Mouse (Mus musculus) stomach, embryonic 15.5 days (tissue): ENCODE measurements around the gene Enox1. TPM values are rescaled to one million over a fixed set of nuclear protein-coding genes. Genes with fewer than 3 reads are reported as not detected.

ENCODE experiments used
- ATAC-seq: fragments of 200-750 bp; cut with Nextera tagmentation; 2 replicates; pipeline ENCODE4 v1.8.0; 2017; ENCODE audit warnings: low read depth, moderate number of reproducible peaks, moderate TSS enrichment; ENCODE audit not compliant: insufficient read depth, low FRiP score
- H3K27ac ChIP-seq: fragments of 300-500 bp; sonication (generic); 2 replicates; pipeline ENCODE4 v1.5.1; 2015; ENCODE audit warnings: mild to moderate bottlenecking, inconsistent platforms
- H3K27me3 ChIP-seq: fragments of 300-500 bp; sonication (generic); replicated peaks from 2 replicates; pipeline ENCODE4 v1.6.1; 2015; ENCODE audit warnings: inconsistent platforms
- H3K36me3 ChIP-seq: fragments of 300-500 bp; sonication (generic); 2 replicates; pipeline ENCODE4 v1.6.1; 2015; ENCODE audit warnings: inconsistent platforms
- H3K4me1 ChIP-seq: fragments of 300-500 bp; sonication (generic); 2 replicates; pipeline ENCODE4 v1.6.1; 2015; ENCODE audit warnings: inconsistent platforms
- H3K4me2 ChIP-seq: fragments of 300-500 bp; sonication (generic); 2 replicates; pipeline ENCODE4 v1.6.1; 2015; ENCODE audit warnings: mild to moderate bottlenecking, inconsistent platforms
- H3K4me3 ChIP-seq: fragments of 300-500 bp; sonication (generic); replicated peaks from 2 replicates; pipeline ENCODE4 v1.5.1; 2015; ENCODE audit warnings: inconsistent platforms
- H3K9ac ChIP-seq: fragments of 300-500 bp; sonication (generic); 2 replicates; pipeline ENCODE4 v1.6.1; 2015; ENCODE audit warnings: inconsistent platforms
- H3K9me3 ChIP-seq: fragments of 300-500 bp; sonication (generic); 2 replicates; pipeline ENCODE4 v1.6.1; 2016; ENCODE audit warnings: inconsistent platforms
- WGBS: fragments of 180-500 bp; shearing (Covaris S2); methylation state at CpG from one replicate; pipeline ENCODE4 v1.1.7; 2015; 5-methylcytosine and 5-hydroxymethylcytosine counted together
- polyA plus RNA-seq: library from polyadenylated mRNA; unstranded; fragments of >200 nt; fragmentation: Nextera tagmentation; extraction: Ambion mirVana; gene quantifications from 2 replicates; pipeline ENCODE4 v1.2.1, GENCODE M21; 2015

Enox1 gene
- polyA plus RNA-seq, 1 experiment from 2014 or later: 6.2 TPM

DNA sequence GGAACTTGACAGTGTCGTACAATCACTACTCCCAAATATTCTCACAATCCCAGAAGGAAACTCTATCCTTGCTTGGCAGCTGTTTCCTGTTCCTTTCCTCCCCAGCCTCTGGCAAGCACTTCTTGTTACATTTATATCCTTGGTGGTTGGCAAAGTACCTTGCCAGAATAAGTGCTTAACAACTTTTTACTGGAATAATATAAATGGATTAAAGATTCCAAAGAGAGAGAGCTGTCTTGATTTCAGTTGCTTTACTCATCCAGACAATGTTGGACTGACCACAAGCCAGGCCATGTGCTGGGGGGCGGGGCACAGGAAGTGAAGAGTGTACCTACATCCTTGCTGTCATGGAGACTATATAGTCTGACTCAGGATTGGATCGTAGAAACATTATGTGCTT lies 189.7 kb downstream of the Enox1 start:
- WGBS: 87% methylated on average over 3 of the region's 3 CpGs
- Histone ChIP-seq H3K4me2 (no peak overlapping the region), H3K9ac (no peak overlapping the region), H3K9me3 (no peaks in the 10 kb centered on the region), H3K27ac (no peak overlapping the region), H3K4me3 (no peak overlapping the region), H3K36me3 (no peaks in the 10 kb centered on the region), H3K4me1 (no peaks in the 10 kb centered on the region), H3K27me3 (no peaks in the 10 kb centered on the region)
- no peak for ATAC-seq

DNA sequence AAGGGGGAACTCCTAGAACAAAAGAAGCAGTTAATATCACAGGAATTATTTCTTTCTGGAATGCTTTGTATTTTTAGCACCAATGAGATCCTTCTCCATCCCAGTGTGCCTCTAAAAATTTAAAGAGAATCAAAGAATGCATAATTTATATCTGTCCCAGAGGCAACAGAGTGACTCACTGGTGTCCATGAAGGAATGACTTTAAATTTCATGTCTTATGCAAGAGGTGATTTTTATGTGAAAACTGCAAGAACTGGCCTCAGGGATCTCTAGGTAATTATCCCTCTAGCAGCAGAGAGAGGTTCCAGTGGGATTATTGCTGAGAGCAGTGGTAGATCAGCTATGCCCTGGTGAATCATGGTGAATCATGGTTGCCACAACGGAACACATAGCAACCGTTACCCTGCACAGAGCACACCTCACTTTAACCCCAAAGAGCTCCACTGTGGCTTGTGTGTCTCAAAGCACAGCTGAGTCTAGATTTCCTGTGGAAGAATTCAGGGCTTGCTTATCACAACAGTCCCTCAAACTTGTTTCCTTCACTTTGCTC lies 195.3 kb downstream of the Enox1 start:
- Histone ChIP-seq H3K4me3 (no peak overlapping the region), H3K9me3 (no peaks in the 10 kb centered on the region), H3K4me2 (no peak overlapping the region), H3K4me1 (no peaks in the 10 kb centered on the region), H3K27me3 (no peaks in the 10 kb centered on the region), H3K9ac (no peak overlapping the region), H3K36me3 (no peaks in the 10 kb centered on the region), H3K27ac (no peak overlapping the region)
- WGBS: 80% methylated on average over 2 of the region's 2 CpGs
- ATAC-seq: no peak

DNA sequence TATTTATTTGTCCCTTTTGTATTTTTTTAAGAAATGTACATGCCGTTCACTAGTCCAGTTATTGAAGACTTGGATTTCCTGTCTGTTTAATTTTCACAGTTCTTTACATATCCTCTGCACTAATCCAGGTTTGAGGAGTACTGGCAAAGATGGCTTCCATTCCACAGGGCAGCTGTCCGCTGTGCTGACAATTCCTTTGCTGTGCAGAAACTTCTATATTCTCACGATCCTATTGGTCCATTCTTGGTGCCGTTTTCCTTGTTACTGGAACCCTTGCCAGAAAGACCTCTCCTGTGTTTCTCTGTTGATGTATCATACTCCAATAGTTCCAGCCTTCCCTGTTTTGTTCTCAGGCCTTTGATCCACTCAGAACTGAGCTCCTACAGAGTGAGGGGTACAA lies 206.1 kb downstream of the Enox1 start:
- Histone ChIP-seq H3K9me3 (no peaks in the 10 kb centered on the region), H3K4me2 (no peak overlapping the region), H3K4me3 (no peak overlapping the region), H3K27me3 (no peaks in the 10 kb centered on the region), H3K4me1 (no peaks in the 10 kb centered on the region), H3K36me3 (no peaks in the 10 kb centered on the region), H3K27ac (no peak overlapping the region), H3K9ac (no peak overlapping the region)
- ATAC-seq: no peak
- 76% methylated on average over 4 of the region's 4 CpGs for WGBS

DNA sequence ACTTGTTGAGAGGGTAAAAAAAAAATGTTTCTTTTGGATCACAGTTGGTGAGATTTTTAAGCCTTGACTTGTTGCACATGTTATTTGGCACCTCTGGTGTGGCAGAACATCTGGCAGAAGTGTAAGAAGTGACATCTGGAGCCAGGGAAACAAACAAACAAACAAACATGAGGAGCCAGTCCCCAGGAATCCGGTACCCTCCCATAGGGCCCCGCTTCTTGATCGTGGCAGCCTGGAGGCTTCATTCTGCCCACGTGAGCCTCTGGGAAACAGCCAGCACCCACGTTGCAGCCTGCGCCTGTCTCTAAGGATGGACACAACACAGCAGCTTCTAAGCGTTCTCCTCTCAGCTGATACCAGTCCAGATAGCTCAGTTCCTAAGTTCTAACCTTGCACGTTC lies 211.8 kb downstream of the Enox1 start:
- no peak for ATAC-seq
- Histone ChIP-seq H3K4me3 (no peak overlapping the region), H3K36me3 (no peaks in the 10 kb centered on the region), H3K4me1 (peaks cover 2% of the 10 kb centered on the region; the same call in 1 of the 2 replicates), H3K27me3 (no peaks in the 10 kb centered on the region), H3K4me2 (no peak overlapping the region), H3K9me3 (no peaks in the 10 kb centered on the region), H3K9ac (no peak overlapping the region), H3K27ac (no peak overlapping the region)
- WGBS: 52% methylated on average over 8 of the region's 8 CpGs

DNA sequence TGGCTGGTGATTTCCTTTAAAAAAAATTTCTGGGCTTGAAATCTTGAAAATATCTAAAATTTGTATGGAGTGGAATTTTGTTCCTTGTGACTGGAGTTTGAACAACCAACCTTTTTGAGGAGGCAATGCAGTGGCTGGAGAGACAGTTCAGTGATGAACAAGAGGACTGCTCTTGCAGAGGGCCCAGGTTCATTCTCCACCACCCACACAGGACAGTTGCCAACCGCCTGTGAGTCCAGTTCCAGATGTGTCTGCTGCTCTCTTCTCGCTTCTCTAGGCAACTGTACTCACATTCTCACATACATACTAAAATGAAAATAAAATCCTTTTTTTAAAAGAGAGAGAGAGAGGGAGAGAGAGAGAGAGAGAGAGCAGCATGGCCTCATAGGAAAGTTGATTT lies 212.5 kb downstream of the Enox1 start:
- H3K9me3 ChIP-seq: no peaks in the 10 kb centered on the region
- no peak overlapping the region for H3K9ac ChIP-seq
- H3K4me2 ChIP-seq: no peak overlapping the region
- 70% methylated on average over 2 of the region's 2 CpGs for WGBS
- H3K27ac ChIP-seq: no peak overlapping the region
- ATAC-seq: no peak
- H3K4me1 ChIP-seq: peaks cover 2% of the 10 kb centered on the region; the same call in 1 of the 2 replicates
- H3K4me3 ChIP-seq: no peak overlapping the region
- H3K27me3 ChIP-seq: no peaks in the 10 kb centered on the region
- H3K36me3 ChIP-seq: no peaks in the 10 kb centered on the region

DNA sequence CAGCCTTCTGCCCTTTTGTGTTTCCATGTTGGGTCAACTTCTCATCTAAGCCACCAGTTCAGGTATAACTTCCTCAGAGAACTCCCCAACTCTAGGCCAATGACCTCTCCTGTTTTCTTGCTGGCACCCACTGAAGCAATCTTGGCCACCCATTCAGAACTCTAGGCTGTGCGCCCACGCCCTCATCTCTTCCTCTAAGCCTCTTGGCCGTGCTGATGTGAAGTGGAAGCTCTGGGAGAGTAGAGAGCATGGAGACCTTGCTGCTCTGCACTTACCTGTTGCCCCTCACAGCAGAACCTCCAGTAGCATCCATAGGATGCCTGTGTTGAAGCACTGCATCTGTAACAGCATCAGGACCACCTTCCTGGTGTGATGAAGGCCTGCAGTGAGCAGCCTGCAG lies 214.0 kb downstream of the Enox1 start:
- 83% methylated on average over 3 of the region's 3 CpGs for WGBS
- Histone ChIP-seq H3K4me2 (no peak overlapping the region), H3K4me1 (peaks cover 2% of the 10 kb centered on the region; the same call in 1 of the 2 replicates), H3K9me3 (no peaks in the 10 kb centered on the region), H3K4me3 (no peak overlapping the region), H3K9ac (no peak overlapping the region), H3K27ac (no peak overlapping the region), H3K27me3 (no peaks in the 10 kb centered on the region), H3K36me3 (no peaks in the 10 kb centered on the region)
- no peak for ATAC-seq

DNA sequence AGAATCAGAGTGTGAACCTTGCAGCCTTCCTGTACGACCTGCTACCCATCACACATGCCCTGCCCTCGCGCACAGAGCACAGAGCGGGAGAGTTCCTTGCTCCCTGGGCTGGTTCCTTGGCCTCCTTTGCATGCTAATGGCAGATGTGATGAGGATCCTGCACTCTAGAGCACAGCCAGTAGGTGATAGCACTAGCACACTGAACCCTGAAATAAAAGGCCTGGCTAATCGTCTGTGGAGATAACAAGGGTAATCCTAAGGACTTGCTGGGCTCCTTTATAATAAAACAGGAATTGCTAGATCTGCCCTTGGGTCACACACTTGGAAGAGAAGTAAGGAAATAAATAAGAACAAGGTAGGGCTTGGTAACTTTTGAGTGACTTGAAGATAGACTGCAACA lies 215.4 kb downstream of the Enox1 start:
- Histone ChIP-seq H3K27ac (no peak overlapping the region), H3K4me3 (no peak overlapping the region), H3K4me2 (no peak overlapping the region), H3K9ac (no peak overlapping the region), H3K4me1 (peaks cover 2% of the 10 kb centered on the region; the same call in 1 of the 2 replicates), H3K9me3 (no peaks in the 10 kb centered on the region), H3K27me3 (no peaks in the 10 kb centered on the region), H3K36me3 (no peaks in the 10 kb centered on the region)
- WGBS: 75% methylated on average over 5 of the region's 5 CpGs
- ATAC-seq: no peak

DNA sequence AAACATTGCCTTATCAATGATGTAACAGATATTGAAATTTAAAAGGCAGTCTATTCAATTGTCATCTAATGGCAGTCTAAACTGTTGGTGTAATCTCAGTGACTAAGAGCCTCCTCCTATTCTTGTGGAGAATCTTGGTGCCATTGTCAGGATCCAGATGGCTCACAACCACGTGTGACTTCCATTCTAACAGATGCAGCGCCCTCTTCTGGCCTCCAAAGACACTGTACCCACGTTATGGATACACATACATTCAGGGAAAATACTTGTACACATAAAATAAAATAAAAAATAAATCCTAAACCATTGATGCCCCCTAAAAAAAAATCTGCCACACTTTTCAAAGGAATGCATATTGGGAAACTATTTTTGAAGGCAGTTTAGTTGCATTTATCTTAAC lies 216.6 kb downstream of the Enox1 start:
- Histone ChIP-seq H3K4me3 (no peak overlapping the region), H3K27ac (no peak overlapping the region), H3K9ac (no peak overlapping the region), H3K4me2 (no peak overlapping the region), H3K4me1 (peaks cover 2% of the 10 kb centered on the region; the same call in 1 of the 2 replicates), H3K27me3 (no peaks in the 10 kb centered on the region), H3K36me3 (no peaks in the 10 kb centered on the region), H3K9me3 (no peaks in the 10 kb centered on the region)
- no peak for ATAC-seq
- 68% methylated on average over 3 of the region's 3 CpGs for WGBS

DNA sequence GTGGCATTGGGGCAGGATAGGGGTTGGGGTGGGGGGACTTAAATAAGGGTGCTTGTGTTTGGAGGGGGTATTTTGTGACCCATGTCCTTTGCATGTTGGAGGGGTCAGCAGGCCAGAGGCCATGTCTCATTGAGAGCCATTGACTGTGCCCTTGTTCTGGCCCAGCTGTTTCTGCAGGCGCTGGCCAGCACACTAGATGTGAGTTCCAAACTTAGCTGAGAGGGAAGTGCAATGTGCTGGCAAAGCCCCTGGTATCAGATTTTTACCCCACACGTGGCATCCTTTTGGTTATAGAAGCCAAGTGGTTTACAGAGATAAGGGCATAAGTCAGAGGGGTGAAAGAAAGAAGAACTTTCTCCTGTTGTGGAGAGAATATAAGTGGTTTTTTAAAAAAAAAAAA lies 218.5 kb downstream of the Enox1 start:
- no peaks in the 10 kb centered on the region for H3K4me1 ChIP-seq
- H3K4me3 ChIP-seq: no peak overlapping the region
- no peaks in the 10 kb centered on the region for H3K36me3 ChIP-seq
- H3K27me3 ChIP-seq: no peaks in the 10 kb centered on the region
- no peaks in the 10 kb centered on the region for H3K9me3 ChIP-seq
- 57% methylated on average over 2 of the region's 2 CpGs for WGBS
- no peak for ATAC-seq
- H3K9ac ChIP-seq: no peak overlapping the region
- H3K4me2 ChIP-seq: no peak overlapping the region
- H3K27ac ChIP-seq: no peak overlapping the region

DNA sequence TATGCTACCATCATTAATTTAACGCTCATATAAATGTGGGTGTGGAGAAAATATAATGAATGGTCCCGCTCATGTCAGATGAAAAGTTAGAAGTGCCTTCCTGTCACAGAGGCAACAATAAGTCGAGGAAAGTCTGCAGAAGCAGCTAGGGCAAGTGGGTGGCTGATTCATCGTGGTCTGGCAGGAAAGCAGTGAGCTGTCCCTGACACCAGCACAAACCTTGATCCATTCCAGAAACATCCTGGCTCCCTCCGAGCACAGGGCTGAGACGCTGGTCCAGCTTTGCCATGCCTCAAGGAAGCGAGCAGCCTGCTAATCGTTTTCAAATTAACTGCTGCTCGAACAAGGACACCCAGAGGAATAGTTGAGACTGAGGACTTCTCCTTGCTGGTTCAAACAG lies 219.1 kb downstream of the Enox1 start:
- H3K9ac ChIP-seq: no peak overlapping the region
- no peaks in the 10 kb centered on the region for H3K36me3 ChIP-seq
- no peaks in the 10 kb centered on the region for H3K27me3 ChIP-seq
- H3K4me1 ChIP-seq: no peaks in the 10 kb centered on the region
- H3K4me2 ChIP-seq: no peak overlapping the region
- H3K4me3 ChIP-seq: no peak overlapping the region
- WGBS: 38% methylated on average over 9 of the region's 9 CpGs
- ATAC-seq: no peak
- H3K27ac ChIP-seq: no peak overlapping the region
- H3K9me3 ChIP-seq: no peaks in the 10 kb centered on the region

DNA sequence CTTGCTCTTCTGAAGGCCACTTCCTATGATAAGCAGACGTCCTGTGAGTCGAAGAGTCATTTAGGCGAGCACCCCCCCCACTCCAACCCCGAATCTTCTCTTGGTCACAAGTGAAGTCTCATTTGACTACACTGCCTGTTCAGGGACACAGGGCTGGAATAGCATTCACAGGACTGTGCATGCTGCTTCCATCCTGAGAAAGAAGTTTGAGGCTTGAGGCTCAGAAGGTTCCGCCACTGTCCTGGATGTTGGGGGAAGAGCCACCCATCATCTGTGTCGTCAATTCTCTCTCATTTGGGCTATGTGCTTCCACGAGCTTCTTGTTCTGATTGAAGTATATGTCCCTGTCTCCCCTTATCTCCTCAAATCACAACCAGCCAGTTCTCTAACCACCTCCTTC lies 220.2 kb downstream of the Enox1 start:
- no peaks in the 10 kb centered on the region for H3K36me3 ChIP-seq
- no peaks in the 10 kb centered on the region for H3K27me3 ChIP-seq
- no peak for ATAC-seq
- H3K4me1 ChIP-seq: no peaks in the 10 kb centered on the region
- no peak overlapping the region for H3K27ac ChIP-seq
- H3K4me3 ChIP-seq: no peak overlapping the region
- no peak overlapping the region for H3K9ac ChIP-seq
- 67% methylated on average over 7 of the region's 7 CpGs for WGBS
- H3K4me2 ChIP-seq: no peak overlapping the region
- H3K9me3 ChIP-seq: no peaks in the 10 kb centered on the region

DNA sequence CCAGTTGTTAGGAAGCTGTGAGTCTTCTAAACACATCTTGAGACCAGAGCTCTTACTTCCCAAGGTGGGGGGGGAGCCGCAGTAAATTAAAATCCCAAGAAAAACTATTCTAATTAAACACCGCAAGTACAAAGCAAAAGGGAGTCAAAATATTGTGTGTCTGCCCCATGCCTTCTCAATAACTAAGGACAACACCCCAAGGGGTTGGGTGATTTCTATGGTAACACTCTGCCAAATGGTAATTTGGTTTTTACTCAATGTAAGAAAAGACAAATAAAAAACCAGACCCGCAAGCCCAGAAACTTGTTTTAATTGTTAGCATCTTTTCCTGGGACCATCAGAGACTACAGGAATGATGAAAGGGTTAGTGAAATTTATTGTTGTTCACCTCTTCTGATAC lies 220.9 kb downstream of the Enox1 start:
- Histone ChIP-seq H3K36me3 (no peaks in the 10 kb centered on the region), H3K27me3 (no peaks in the 10 kb centered on the region), H3K4me3 (no peak overlapping the region), H3K4me2 (no peak overlapping the region), H3K9ac (no peak overlapping the region), H3K9me3 (no peaks in the 10 kb centered on the region), H3K4me1 (no peaks in the 10 kb centered on the region), H3K27ac (no peak overlapping the region)
- no peak for ATAC-seq
- WGBS: 89% methylated on average over 3 of the region's 3 CpGs

DNA sequence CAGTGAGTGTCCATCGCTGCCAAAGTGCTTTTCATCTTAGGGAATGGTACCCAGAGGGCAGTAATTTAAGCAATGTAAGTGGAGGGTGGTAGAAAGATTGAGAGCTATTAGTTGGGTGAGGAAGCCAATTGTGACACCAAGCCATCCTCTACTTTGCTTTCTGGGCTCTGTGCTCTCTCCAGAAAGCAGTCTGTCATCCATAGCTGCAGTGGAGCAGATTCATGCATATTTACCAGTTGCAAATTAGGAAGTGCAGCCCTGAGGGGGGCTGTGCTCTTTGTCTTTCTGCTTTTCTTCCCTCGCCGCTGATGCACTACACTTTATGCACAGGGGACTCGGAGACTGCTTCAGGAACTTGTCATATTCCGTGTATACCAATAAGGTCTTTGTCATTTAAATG lies 221.3 kb downstream of the Enox1 start:
- H3K36me3 ChIP-seq: no peaks in the 10 kb centered on the region
- H3K4me2 ChIP-seq: no peak overlapping the region
- H3K27ac ChIP-seq: no peak overlapping the region
- no peaks in the 10 kb centered on the region for H3K9me3 ChIP-seq
- no peak for ATAC-seq
- WGBS: 75% methylated on average over 5 of the region's 5 CpGs
- H3K4me1 ChIP-seq: no peaks in the 10 kb centered on the region
- H3K4me3 ChIP-seq: no peak overlapping the region
- no peaks in the 10 kb centered on the region for H3K27me3 ChIP-seq
- H3K9ac ChIP-seq: no peak overlapping the region
